Mouse (Mus musculus): ENCODE measurements around the gene Rwdd2b. TPM values are rescaled to one million over a fixed set of nuclear protein-coding genes. Genes with fewer than 3 reads are reported as not detected.

Rwdd2b gene
- polyA plus RNA-seq, 1 experiment from 2014 or later: 10.5 TPM

GRCm38 (mm10) chr16:87387444-87387977 is 52.9 kb downstream of the Rwdd2b start:
- no peak overlapping the region for H3K4me3 ChIP-seq
- H3K36me3 ChIP-seq (replicated peaks): peaks cover 79% of the 10 kb centered on the region
- DNase-seq (ENCODE audit: extremely low spot score, low spot score): no peak
- H3K4me1 ChIP-seq: no peaks in the 10 kb centered on the region
- WGBS: 96% methylated on average over 3 of the region's 3 CpGs
- H3K27me3 ChIP-seq (ENCODE audit: poor library complexity, severe bottlenecking): no peaks in the 10 kb centered on the region
- H3K9me3 ChIP-seq: no peaks in the 10 kb centered on the region
- no peak overlapping the region for H3K27ac ChIP-seq

GRCm38 (mm10) chr16:87384366-87384765 is 56.0 kb downstream of the Rwdd2b start:
- Histone ChIP-seq H3K27ac (no peak overlapping the region), H3K4me1 (no peaks in the 10 kb centered on the region), H3K36me3 (replicated peaks) (peaks cover 93% of the 10 kb centered on the region), H3K4me3 (no peak overlapping the region), H3K27me3 (ENCODE audit: poor library complexity, severe bottlenecking) (no peaks in the 10 kb centered on the region), H3K9me3 (no peaks in the 10 kb centered on the region)
- DNase-seq (ENCODE audit: extremely low spot score, low spot score): no peak
- WGBS: 89% methylated on average over 2 of the region's 2 CpGs

Other genes with a start within 250 kb of the Rwdd2b start
- gene N6amt1, start 86.4 kb downstream of the Rwdd2b start, polyA plus RNA-seq (2016; fragmentation: Nextera tagmentation; extraction: Ambion mirVana): 19.0 and 21.7 TPM in 2 replicates
- gene Ltn1, start 8.0 kb downstream of the Rwdd2b start, polyA plus RNA-seq (2016; fragmentation: Nextera tagmentation; extraction: Ambion mirVana): 30.3 and 31.5 TPM in 2 replicates
- 36.1 and 45.2 TPM in 2 replicates for gene Usp16, start 14.1 kb upstream of the Rwdd2b start, polyA plus RNA-seq (2016; fragmentation: Nextera tagmentation; extraction: Ambion mirVana)
- gene Cct8, start 55.3 kb upstream of the Rwdd2b start, polyA plus RNA-seq (2016; fragmentation: Nextera tagmentation; extraction: Ambion mirVana): 692 and 710 TPM in 2 replicates
- not detected in 2 replicates for gene Map3k7cl, start 112.8 kb upstream of the Rwdd2b start, polyA plus RNA-seq (2016; fragmentation: Nextera tagmentation; extraction: Ambion mirVana)

Data from forebrain, embryonic 10.5 days (tissue).